Mouse (Mus musculus): Measurements from ENCODE around the gene Helb.

- TF ChIP-seq CTCF (IDR thresholded peaks at IDR 0.05; ENCODE audit: low read depth) (no peak), EP300 (IDR thresholded peaks at IDR 0.05; ENCODE audit: low read depth) (no peak)
These were observed 47.7 kb upstream of the Helb start for GRCm38 (mm10) chr10:120160533-120160932.
